Mouse (Mus musculus) forebrain, embryonic 11.5 days (tissue): ENCODE results near the gene Scnn1b. TPM values are rescaled to one million over a fixed set of nuclear protein-coding genes. Genes with fewer than 3 reads are reported as not detected.

Source experiments
- ATAC-seq: fragments of 200-750 bp; cut with Nextera tagmentation; replicated peaks from 2 replicates; pipeline ENCODE4 v1.8.0; 2017; ENCODE audit warnings: moderate TSS enrichment; ENCODE audit not compliant: low FRiP score
- DNase-seq: peaks from one replicate; pipeline ENCODE4 v3.0.0-alpha.2; 2017; ENCODE audit warnings: low spot score
- H3K27ac ChIP-seq: fragments of 300-500 bp; sonication (generic); 2 replicates; pipeline ENCODE4 v1.5.1; 2014; ENCODE audit warnings: low read depth, low read length
- H3K27me3 ChIP-seq: fragments of 300-500 bp; sonication (generic); 2 replicates; pipeline ENCODE4 v1.6.1; 2014; ENCODE audit warnings: mild to moderate bottlenecking, low read length, mixed read lengths; ENCODE audit not compliant: control insufficient read depth, insufficient read depth
- H3K36me3 ChIP-seq: fragments of 300-500 bp; sonication (generic); 2 replicates; pipeline ENCODE4 v1.6.1; 2014; ENCODE audit warnings: mild to moderate bottlenecking, low read length, moderate library complexity, mixed read lengths; ENCODE audit not compliant: control insufficient read depth, insufficient read depth
- H3K4me1 ChIP-seq: fragments of 300-500 bp; sonication (generic); replicated peaks from 2 replicates; pipeline ENCODE4 v1.6.1; 2014; ENCODE audit warnings: low read length, mixed read lengths; ENCODE audit not compliant: control insufficient read depth, insufficient read depth
- H3K4me2 ChIP-seq: fragments of 300-500 bp; sonication (generic); 2 replicates; pipeline ENCODE4 v1.6.1; 2014; ENCODE audit warnings: low read depth, mild to moderate bottlenecking, low read length, moderate library complexity, mixed read lengths; ENCODE audit not compliant: severe bottlenecking
- H3K4me3 ChIP-seq: fragments of 300-500 bp; sonication (generic); 2 replicates; pipeline ENCODE4 v1.5.1; 2014; ENCODE audit warnings: low read depth, low read length
- H3K9ac ChIP-seq: fragments of 300-500 bp; sonication (generic); 2 replicates; pipeline ENCODE4 v1.6.1; 2014; ENCODE audit warnings: low read length
- H3K9me3 ChIP-seq: fragments of 300-500 bp; sonication (generic); 2 replicates; pipeline ENCODE4 v1.6.1; 2016; ENCODE audit warnings: low read length, mixed read lengths; ENCODE audit not compliant: control insufficient read depth
- WGBS: fragments of 180-500 bp; shearing (Covaris S2); extraction: QIAGEN DNeasy Blood & Tissue Kit; methylation state at CpG from one replicate; pipeline ENCODE4 v1.1.7; 2014; 5-methylcytosine and 5-hydroxymethylcytosine counted together
- polyA plus RNA-seq: library from polyadenylated mRNA; unstranded; fragments of >200 nt; fragmentation: Nextera tagmentation; extraction: Ambion mirVana; gene quantifications from 2 replicates; pipeline ENCODE4 v1.2.1, GENCODE M21; 2014

Gene Scnn1b
- 0.07 TPM in 1 of 2 replicates, not detected in the other for polyA plus RNA-seq

GRCm38 (mm10) chr7:121864858-121865585, at the start of gene Scnn1b:
Scnn1b (plus strand) TSS chr7:121865038.
- Histone ChIP-seq H3K9me3 (no peaks in the 10 kb centered on the region), H3K4me3 (peak within 1 kb of the TSS; percentile 25), H3K4me2 (peak within 1 kb of the TSS; percentile 59), H3K36me3 (no peaks in the 10 kb centered on the region), H3K4me1 (peaks cover 4% of the 10 kb centered on the region; the same call in 1 of the 2 replicates), H3K27ac (no peak within 1 kb of the TSS), H3K9ac (no peak within 1 kb of the TSS), H3K27me3 (peaks cover 18% of the 10 kb centered on the region)
- no peak for ATAC-seq
- 3% methylated on average over 39 of the region's 42 CpGs for WGBS
- peak; percentile 52 for DNase-seq

GRCm38 (mm10) chr7:121821632-121822031, 43.2 kb upstream of the Scnn1b start:
- Histone ChIP-seq H3K4me2 (no peak overlapping the region), H3K4me1 (no peaks in the 10 kb centered on the region), H3K4me3 (no peak overlapping the region), H3K27me3 (no peaks in the 10 kb centered on the region), H3K9ac (no peak overlapping the region), H3K27ac (no peak overlapping the region), H3K36me3 (no peaks in the 10 kb centered on the region), H3K9me3 (no peaks in the 10 kb centered on the region)
- 87% methylated on average over 6 of the region's 6 CpGs for WGBS
- ATAC-seq (no peak), DNase-seq (no peak)

- H3K9me3 ChIP-seq: no peaks in the 10 kb centered on the region
- no peaks in the 10 kb centered on the region for H3K27me3 ChIP-seq
- H3K9ac ChIP-seq: no peak overlapping the region
- no peak overlapping the region for H3K4me2 ChIP-seq
- H3K4me1 ChIP-seq: no peaks in the 10 kb centered on the region
- H3K27ac ChIP-seq: no peak overlapping the region
- ATAC-seq (no peak), DNase-seq (no peak)
- WGBS: 83% methylated on average over 1 of the region's 1 CpGs
- no peaks in the 10 kb centered on the region for H3K36me3 ChIP-seq
- H3K4me3 ChIP-seq: no peak overlapping the region
These were observed 36.4 kb upstream of the Scnn1b start for GRCm38 (mm10) chr7:121828481-121828880.

GRCm38 (mm10) chr7:121835392-121835791, 29.4 kb upstream of the Scnn1b start:
- no peaks in the 10 kb centered on the region for H3K9me3 ChIP-seq
- no peak overlapping the region for H3K27ac ChIP-seq
- WGBS: 84% methylated on average over 7 of the region's 7 CpGs
- DNase-seq (no peak), ATAC-seq (no peak)
- no peak overlapping the region for H3K9ac ChIP-seq
- no peak overlapping the region for H3K4me3 ChIP-seq
- no peak overlapping the region for H3K4me2 ChIP-seq
- H3K36me3 ChIP-seq: no peaks in the 10 kb centered on the region
- no peaks in the 10 kb centered on the region for H3K27me3 ChIP-seq
- H3K4me1 ChIP-seq: no peaks in the 10 kb centered on the region

GRCm38 (mm10) chr7:121836827-121837226, 28.0 kb upstream of the Scnn1b start:
- no peaks in the 10 kb centered on the region for H3K27me3 ChIP-seq
- no peak overlapping the region for H3K9ac ChIP-seq
- DNase-seq (no peak), ATAC-seq (no peak)
- 95% methylated on average over 7 of the region's 7 CpGs for WGBS
- no peaks in the 10 kb centered on the region for H3K36me3 ChIP-seq
- no peak overlapping the region for H3K27ac ChIP-seq
- H3K4me1 ChIP-seq: no peaks in the 10 kb centered on the region
- H3K9me3 ChIP-seq: no peaks in the 10 kb centered on the region
- H3K4me2 ChIP-seq: no peak overlapping the region
- no peak overlapping the region for H3K4me3 ChIP-seq

GRCm38 (mm10) chr7:121840810-121841209, 24.0 kb upstream of the Scnn1b start:
- DNase-seq: no peak
- Histone ChIP-seq H3K9ac (no peak overlapping the region), H3K9me3 (no peaks in the 10 kb centered on the region), H3K4me2 (no peak overlapping the region), H3K4me1 (no peaks in the 10 kb centered on the region), H3K27me3 (no peaks in the 10 kb centered on the region), H3K36me3 (no peaks in the 10 kb centered on the region), H3K4me3 (no peak overlapping the region), H3K27ac (no peak overlapping the region)
- no peak for ATAC-seq
- WGBS: 77% methylated on average over 7 of the region's 7 CpGs

GRCm38 (mm10) chr7:121842234-121842633, 22.6 kb upstream of the Scnn1b start:
- Histone ChIP-seq H3K9me3 (no peaks in the 10 kb centered on the region), H3K4me3 (no peak overlapping the region), H3K27me3 (no peaks in the 10 kb centered on the region), H3K27ac (no peak overlapping the region), H3K4me2 (no peak overlapping the region), H3K4me1 (no peaks in the 10 kb centered on the region), H3K36me3 (no peaks in the 10 kb centered on the region), H3K9ac (no peak overlapping the region)
- DNase-seq (no peak), ATAC-seq (no peak)
- 84% methylated on average over 6 of the region's 6 CpGs for WGBS

- Histone ChIP-seq H3K36me3 (no peaks in the 10 kb centered on the region), H3K4me2 (no peak overlapping the region), H3K27me3 (no peaks in the 10 kb centered on the region), H3K9ac (no peak overlapping the region), H3K9me3 (no peaks in the 10 kb centered on the region), H3K27ac (no peak overlapping the region), H3K4me1 (no peaks in the 10 kb centered on the region), H3K4me3 (no peak overlapping the region)
- ATAC-seq (no peak), DNase-seq (no peak)
- whole genome bisulfite sequencing: 83% methylated on average over 6 of the region's 6 CpGs
These were observed 18.9 kb upstream of the Scnn1b start for GRCm38 (mm10) chr7:121845964-121846363.

- Histone ChIP-seq H3K4me2 (no peak overlapping the region), H3K9ac (no peak overlapping the region), H3K4me1 (no peaks in the 10 kb centered on the region), H3K36me3 (no peaks in the 10 kb centered on the region), H3K9me3 (no peaks in the 10 kb centered on the region), H3K27ac (no peak overlapping the region), H3K27me3 (no peaks in the 10 kb centered on the region), H3K4me3 (no peak overlapping the region)
- DNase-seq: no peak
- 80% methylated on average over 8 of the region's 9 CpGs for WGBS
- ATAC-seq: no peak
These were observed 16.2 kb upstream of the Scnn1b start for GRCm38 (mm10) chr7:121848537-121849168.
